Mouse (Mus musculus): ENCODE results near the gene Gm28539.
A peak's percentile ranks its signal among the peaks of the same experiment; 100 is the strongest.
"Not testable (repeated sequence)": the region's sequence is repeated elsewhere in the genome, so short reads cannot be mapped to it uniquely, and the experiment has no call there.

Gm28539 gene

GRCm38 (mm10) chr16:18858551-18858950 is 22.2 kb downstream of the Gm28539 start:
- DNase-seq = peak; percentile 56

- DNase-seq = peak; percentile 43
Measured at GRCm38 (mm10) chr16:18860186-18860585, 23.8 kb downstream of the Gm28539 start.

- DNase-seq = not testable (repeated sequence)
Measured at GRCm38 (mm10) chr16:18870495-18870894, 34.1 kb downstream of the Gm28539 start.

- no peak for DNase-seq
Measured at GRCm38 (mm10) chr16:18876091-18876441, 39.7 kb downstream of the Gm28539 start.

- peak; percentile 96 for DNase-seq
Measured at GRCm38 (mm10) chr16:18876442-18877308, 40.3 kb downstream of the Gm28539 start, which contains the start of the genes Mrpl40 and Hira. TSS of gene Mrpl40 (minus strand) at chr16:18876862. TSS of gene Hira (plus strand) at chr16:18877037.

GRCm38 (mm10) chr16:18877386-18878090 is 41.2 kb downstream of the Gm28539 start:
- peak; percentile 63 for DNase-seq

GRCm38 (mm10) chr16:18878091-18878720 is 41.8 kb downstream of the Gm28539 start:
- no peak for DNase-seq

GRCm38 (mm10) chr16:18884044-18884443 is 47.7 kb downstream of the Gm28539 start:
- DNase-seq = no peak

GRCm38 (mm10) chr16:18893840-18894372 is 57.5 kb downstream of the Gm28539 start:
- no peak for DNase-seq

GRCm38 (mm10) chr16:18895249-18895648 is 58.9 kb downstream of the Gm28539 start:
- no peak for DNase-seq

- no peak for DNase-seq
Measured at GRCm38 (mm10) chr16:18896429-18896828, 60.0 kb downstream of the Gm28539 start.

GRCm38 (mm10) chr16:18905648-18906047 is 69.3 kb downstream of the Gm28539 start:
- DNase-seq = no peak

- no peak for DNase-seq
Measured at GRCm38 (mm10) chr16:18916064-18916463, 79.7 kb downstream of the Gm28539 start.

- DNase-seq = no peak
Measured at GRCm38 (mm10) chr16:18921771-18922170, 85.4 kb downstream of the Gm28539 start.

- no peak for DNase-seq
Measured at GRCm38 (mm10) chr16:18927963-18928362, 91.6 kb downstream of the Gm28539 start.

GRCm38 (mm10) chr16:18938321-18939082 is 102.1 kb downstream of the Gm28539 start:
- no peak for DNase-seq

- DNase-seq = no peak
Measured at GRCm38 (mm10) chr16:18943906-18944305, 107.5 kb downstream of the Gm28539 start.

GRCm38 (mm10) chr16:18948941-18949340 is 112.6 kb downstream of the Gm28539 start:
- no peak for DNase-seq

- DNase-seq = no peak
Measured at GRCm38 (mm10) chr16:18950351-18950750, 114.0 kb downstream of the Gm28539 start.

- DNase-seq = no peak
Measured at GRCm38 (mm10) chr16:18952813-18953212, 116.4 kb downstream of the Gm28539 start.

GRCm38 (mm10) chr16:18955070-18955469 is 118.7 kb downstream of the Gm28539 start:
- DNase-seq = no peak

GRCm38 (mm10) chr16:18963486-18963885 is 127.1 kb downstream of the Gm28539 start:
- DNase-seq = no peak

All from kidney, adult 11 months (tissue).